In genomic region chr2:116849980-116850636, GRCm38 (mm10) we compare ENCODE assay signal across 18 mouse cellular contexts. TPM values are rescaled to one million over a fixed set of nuclear protein-coding genes. Genes with fewer than 3 reads are reported as not detected.
A peak's percentile ranks its signal among the peaks of the same experiment; 100 is the strongest.
DNase-seq lines count a peak whose midpoint lies in the region; ATAC-seq and TF ChIP-seq lines count a peak whose summit lies in the region.
"Had no signal": no experiment of that assay in that cellular context is flagged by ENCODE, and none has a peak within 500 bp of the region (broad histone marks: within the 10 kb centered on the region; RNA-seq: fewer than 3 reads in every experiment).

No protein-coding gene starts in this region.

- ATAC-seq in forebrain, embryonic 14.5 days: peak; percentile 42; the same call in 1 of the 2 replicates
- no peak for ATAC-seq in lung, embryonic 16.5 days (ENCODE audit: low read depth)
- no peak for ATAC-seq in stomach, postnatal 0 days (ENCODE audit: low FRiP score, low TSS enrichment)
- ATAC-seq: intestine, postnatal 0 days; midbrain, embryonic 15.5 days had no signal

- H3K4me2 ChIP-seq in forebrain, embryonic 14.5 days (ENCODE audit: low read length): no peak overlapping the region
- H3K4me2 ChIP-seq in lung, embryonic 16.5 days (ENCODE audit: low read depth, low read length): peak overlapping the region; percentile 25
- H3K4me2 ChIP-seq in stomach, postnatal 0 days (replicated peaks; ENCODE audit: low read depth): no peak overlapping the region
- H3K4me2 ChIP-seq: embryonic facial prominence, embryonic 15.5 days; limb, embryonic 12.5 days; midbrain, embryonic 15.5 days; neural tube, embryonic 13.5 days had no signal

- no peak for TF ChIP-seq CTCF in stomach, postnatal 0 days (IDR thresholded peaks at IDR 0.05; ENCODE audit: low read depth)

- TF ChIP-seq EP300 in stomach, postnatal 0 days (optimal IDR thresholded peaks at IDR 0.05): no peak

- peaks cover 5% of the 10 kb centered on the region for H3K4me1 ChIP-seq in forebrain, embryonic 14.5 days (ENCODE audit: control insufficient read depth, insufficient read depth, low read length)
- H3K4me1 ChIP-seq in forebrain, embryonic 10.5 days: peaks cover 10% of the 10 kb centered on the region
- H3K4me1 ChIP-seq in lung, embryonic 16.5 days (replicated peaks; ENCODE audit: control insufficient read depth, insufficient read depth, low read length): 0 out of 2 replicates have a peak, but pooled peaks cover 2% of the 10 kb centered on the region
- no peaks in the 10 kb centered on the region for H3K4me1 ChIP-seq in stomach, postnatal 0 days (replicated peaks; ENCODE audit: control insufficient read depth, insufficient read depth)
- H3K4me1 ChIP-seq: midbrain, embryonic 15.5 days had no signal

- peak; percentile 62 for DNase-seq in forebrain, embryonic 14.5 days (ENCODE audit: low spot score)
- DNase-seq in forebrain, embryonic 10.5 days (ENCODE audit: extremely low spot score, low spot score): no peak
- no peak for DNase-seq in lung, postnatal 14 days
- DNase-seq in R1 (ENCODE audit: low read depth, low spot score): peak; percentile 5
- peak; percentile 33 for DNase-seq in layer of hippocampus, adult 9-11 months
- DNase-seq in spleen, postnatal 4 days (ENCODE audit: low spot score in 2 of 2): no peak
- DNase-seq in stomach, postnatal 0 days (ENCODE audit: low spot score): no peak
- DNase-seq: adrenal gland, adult 8-10 months; heart, postnatal 10 days; kidney, postnatal 25 days; thymus, postnatal 14 days had no signal

- H3K9ac ChIP-seq in forebrain, embryonic 14.5 days (ENCODE audit: low read length): no peak overlapping the region
- no peak overlapping the region for H3K9ac ChIP-seq in lung, embryonic 16.5 days (ENCODE audit: low read length)
- H3K9ac ChIP-seq in stomach, postnatal 0 days (ENCODE audit: low read length): no peak overlapping the region
- H3K9ac ChIP-seq: embryonic facial prominence, embryonic 15.5 days; limb, embryonic 12.5 days; midbrain, embryonic 15.5 days; neural tube, embryonic 13.5 days had no signal

- H3K4me3 ChIP-seq in forebrain, embryonic 14.5 days (ENCODE audit: low read depth, low read length): no peak overlapping the region
- H3K4me3 ChIP-seq in forebrain, embryonic 10.5 days: no peak overlapping the region
- no peak overlapping the region for H3K4me3 ChIP-seq in lung, embryonic 16.5 days (ENCODE audit: low read length)
- H3K4me3 ChIP-seq in stomach, postnatal 0 days (ENCODE audit: low read depth, low read length): no peak overlapping the region
- H3K4me3 ChIP-seq: embryonic facial prominence, embryonic 15.5 days; limb, embryonic 12.5 days; midbrain, embryonic 15.5 days; neural tube, embryonic 13.5 days had no signal

- H3K9me3 ChIP-seq in forebrain, embryonic 14.5 days (replicated peaks; ENCODE audit: control insufficient read depth, low read length): no peaks in the 10 kb centered on the region
- no peaks in the 10 kb centered on the region for H3K9me3 ChIP-seq in forebrain, embryonic 10.5 days
- no peaks in the 10 kb centered on the region for H3K9me3 ChIP-seq in lung, embryonic 16.5 days (ENCODE audit: control insufficient read depth, low read length)
- H3K9me3 ChIP-seq in stomach, postnatal 0 days (ENCODE audit: control insufficient read depth, low read length): no peaks in the 10 kb centered on the region
- H3K9me3 ChIP-seq: embryonic facial prominence, embryonic 15.5 days; limb, embryonic 12.5 days; midbrain, embryonic 15.5 days; neural tube, embryonic 13.5 days had no signal

- 63% methylated on average over 20 of the region's 20 CpGs for WGBS in forebrain, embryonic 14.5 days
- WGBS in forebrain, embryonic 10.5 days: 92% methylated on average over 20 of the region's 20 CpGs
- WGBS in lung, embryonic 16.5 days: 35% methylated on average over 20 of the region's 20 CpGs
- 67% methylated on average over 20 of the region's 20 CpGs for WGBS in stomach, postnatal 0 days

- no peaks in the 10 kb centered on the region for H3K36me3 ChIP-seq in forebrain, embryonic 14.5 days (ENCODE audit: control insufficient read depth, insufficient read depth, low read length)
- H3K36me3 ChIP-seq in forebrain, embryonic 10.5 days (replicated peaks): no peaks in the 10 kb centered on the region
- no peaks in the 10 kb centered on the region for H3K36me3 ChIP-seq in lung, embryonic 16.5 days (ENCODE audit: control insufficient read depth, insufficient read depth, low read length)
- no peaks in the 10 kb centered on the region for H3K36me3 ChIP-seq in stomach, postnatal 0 days (ENCODE audit: control insufficient read depth, insufficient read depth, low read length)
- H3K36me3 ChIP-seq: embryonic facial prominence, embryonic 15.5 days; limb, embryonic 12.5 days; midbrain, embryonic 15.5 days; neural tube, embryonic 13.5 days had no signal

- H3K27ac ChIP-seq in forebrain, embryonic 14.5 days (ENCODE audit: low read depth, low read length): no peak overlapping the region
- H3K27ac ChIP-seq in forebrain, embryonic 10.5 days: no peak overlapping the region
- no peak overlapping the region for H3K27ac ChIP-seq in lung, embryonic 16.5 days (ENCODE audit: low read length)
- no peak overlapping the region for H3K27ac ChIP-seq in stomach, postnatal 0 days (replicated peaks)
- H3K27ac ChIP-seq: embryonic facial prominence, embryonic 15.5 days; limb, embryonic 12.5 days; midbrain, embryonic 15.5 days; neural tube, embryonic 13.5 days had no signal

- H3K27me3 ChIP-seq in forebrain, embryonic 14.5 days (replicated peaks; ENCODE audit: control insufficient read depth, insufficient read depth, low read length): no peaks in the 10 kb centered on the region
- H3K27me3 ChIP-seq in forebrain, embryonic 10.5 days (ENCODE audit: poor library complexity, severe bottlenecking): no peaks in the 10 kb centered on the region
- no peaks in the 10 kb centered on the region for H3K27me3 ChIP-seq in lung, embryonic 16.5 days (ENCODE audit: control insufficient read depth, insufficient read depth, low read depth, low read length)
- no peaks in the 10 kb centered on the region for H3K27me3 ChIP-seq in stomach, postnatal 0 days (ENCODE audit: control insufficient read depth, insufficient read depth, low read length)
- H3K27me3 ChIP-seq: embryonic facial prominence, embryonic 15.5 days; limb, embryonic 12.5 days; midbrain, embryonic 15.5 days; neural tube, embryonic 13.5 days had no signal

RNA-seq across cellular contexts. Expression of gene Tmco5, which starts 28.4 kb away (rescaled TPM):
- polyA plus RNA-seq in forebrain, embryonic 14.5 days (2014; fragmentation: Nextera tagmentation; extraction: Ambion mirVana): not detected in 2 replicates
- not detected in 2 replicates for polyA plus RNA-seq in forebrain, embryonic 10.5 days (2016; fragmentation: Nextera tagmentation; extraction: Ambion mirVana)
- polyA plus RNA-seq in lung, embryonic 16.5 days (2015; fragmentation: Nextera tagmentation; extraction: Ambion mirVana): not detected in 2 replicates
- not detected in 2 replicates for polyA plus RNA-seq in stomach, postnatal 0 days (2015; fragmentation: Nextera tagmentation; extraction: Ambion mirVana)
- polyA plus RNA-seq: embryonic facial prominence, embryonic 15.5 days; intestine, postnatal 0 days; limb, embryonic 12.5 days; liver, embryonic 16.5 days; midbrain, embryonic 15.5 days; neural tube, embryonic 13.5 days had no signal

Comparison
In these comparisons a context has a peak if more than half of its experiments do, and no peak if none do; other contexts are left out.
1. DNase-seq: peak in forebrain, embryonic 14.5 days (single experiment), R1 (single experiment) and layer of hippocampus, adult 9-11 months (single experiment); none in forebrain, embryonic 10.5 days (single experiment), lung, postnatal 14 days (single experiment), spleen, postnatal 4 days (0 of 2) and stomach, postnatal 0 days (single experiment).